Mouse (Mus musculus): ENCODE measurements around the gene Krt33b. TPM values are rescaled to one million over a fixed set of nuclear protein-coding genes. Genes with fewer than 3 reads are reported as not detected.

Gene Krt33b
- not detected in 2 replicates for polyA plus RNA-seq (2015; fragmentation: Nextera tagmentation; extraction: Ambion mirVana)

DNA sequence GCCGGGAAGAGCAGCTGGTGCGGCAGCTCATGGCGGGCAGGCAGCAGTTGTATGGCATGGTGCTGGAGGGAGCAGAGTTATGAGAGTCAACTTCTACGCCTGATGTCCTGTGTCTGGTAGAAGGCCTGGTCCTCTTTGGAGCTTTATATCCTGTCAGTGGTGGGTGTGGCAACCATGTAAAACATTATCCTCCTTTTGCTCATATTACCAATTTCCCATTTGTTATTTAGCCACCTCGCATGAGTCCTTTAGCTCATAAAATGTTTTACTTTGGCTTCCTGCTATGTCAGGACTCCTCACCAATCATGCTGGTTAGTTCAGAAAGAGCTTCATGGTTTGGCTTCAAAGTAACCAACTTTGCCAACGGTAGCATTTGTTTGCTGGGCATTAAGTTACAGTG lies at the start of gene Krt33b:
Gene Krt33b, minus strand, starts transcription at position 101 of the 400 bp plus-strand sequence.
- no peak within 1 kb of the TSS for H3K9ac ChIP-seq (ENCODE audit: low read length)
- no peak within 1 kb of the TSS for H3K27ac ChIP-seq (ENCODE audit: low read length)
- no peak within 1 kb of the TSS for H3K4me3 ChIP-seq (ENCODE audit: low read length)
- no peaks in the 10 kb centered on the region for H3K9me3 ChIP-seq (replicated peaks; ENCODE audit: control insufficient read depth, low read length)
- H3K4me1 ChIP-seq (ENCODE audit: control insufficient read depth, insufficient read depth, low read length), result no peaks in the 10 kb centered on the region
- no peaks in the 10 kb centered on the region for H3K27me3 ChIP-seq (ENCODE audit: control insufficient read depth, insufficient read depth, low read length)
- WGBS, result 82% methylated on average over 6 of the region's 6 CpGs
- no peak for ATAC-seq (replicated peaks; ENCODE audit: extremely low read depth, insufficient read depth, low FRiP score)
- no peaks in the 10 kb centered on the region for H3K36me3 ChIP-seq (ENCODE audit: control insufficient read depth, insufficient read depth)
- H3K4me2 ChIP-seq (ENCODE audit: low read depth, low read length), result no peak within 1 kb of the TSS

DNA sequence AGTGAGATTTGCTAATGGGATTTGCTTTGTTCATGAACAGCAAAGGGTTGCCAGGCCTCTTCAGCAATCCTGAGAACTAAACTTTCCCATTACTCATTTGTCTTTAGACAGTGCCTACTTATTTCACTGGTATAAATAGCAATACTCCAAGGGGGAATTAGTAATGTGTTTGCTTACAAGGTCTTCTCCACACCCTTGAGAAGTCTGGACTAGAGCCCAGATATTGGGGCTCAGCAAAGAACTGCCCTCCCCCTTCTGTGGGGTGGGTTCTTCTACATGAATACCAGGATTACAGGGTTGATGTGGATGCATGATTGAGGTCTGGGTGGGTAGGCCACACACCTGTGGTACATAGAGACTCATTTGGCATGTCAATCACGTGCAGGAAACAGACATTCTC lies 44.2 kb upstream of the Krt33b start:
- no peak for ATAC-seq (replicated peaks; ENCODE audit: extremely low read depth, insufficient read depth, low FRiP score)
- no peak overlapping the region for H3K27ac ChIP-seq (ENCODE audit: low read length)
- no peak overlapping the region for H3K4me3 ChIP-seq (ENCODE audit: low read length)
- no peaks in the 10 kb centered on the region; the same call in 1 of the 2 replicates for H3K4me1 ChIP-seq (ENCODE audit: control insufficient read depth, insufficient read depth, low read length)
- H3K9ac ChIP-seq (ENCODE audit: low read length), result no peak overlapping the region
- H3K27me3 ChIP-seq (ENCODE audit: control insufficient read depth, insufficient read depth, low read length), result no peaks in the 10 kb centered on the region
- H3K9me3 ChIP-seq (replicated peaks; ENCODE audit: control insufficient read depth, low read length), result no peaks in the 10 kb centered on the region
- H3K36me3 ChIP-seq (ENCODE audit: control insufficient read depth, insufficient read depth), result no peaks in the 10 kb centered on the region
- 67% methylated on average over 1 of the region's 1 CpGs for WGBS
- H3K4me2 ChIP-seq (ENCODE audit: low read depth, low read length), result no peak overlapping the region

DNA sequence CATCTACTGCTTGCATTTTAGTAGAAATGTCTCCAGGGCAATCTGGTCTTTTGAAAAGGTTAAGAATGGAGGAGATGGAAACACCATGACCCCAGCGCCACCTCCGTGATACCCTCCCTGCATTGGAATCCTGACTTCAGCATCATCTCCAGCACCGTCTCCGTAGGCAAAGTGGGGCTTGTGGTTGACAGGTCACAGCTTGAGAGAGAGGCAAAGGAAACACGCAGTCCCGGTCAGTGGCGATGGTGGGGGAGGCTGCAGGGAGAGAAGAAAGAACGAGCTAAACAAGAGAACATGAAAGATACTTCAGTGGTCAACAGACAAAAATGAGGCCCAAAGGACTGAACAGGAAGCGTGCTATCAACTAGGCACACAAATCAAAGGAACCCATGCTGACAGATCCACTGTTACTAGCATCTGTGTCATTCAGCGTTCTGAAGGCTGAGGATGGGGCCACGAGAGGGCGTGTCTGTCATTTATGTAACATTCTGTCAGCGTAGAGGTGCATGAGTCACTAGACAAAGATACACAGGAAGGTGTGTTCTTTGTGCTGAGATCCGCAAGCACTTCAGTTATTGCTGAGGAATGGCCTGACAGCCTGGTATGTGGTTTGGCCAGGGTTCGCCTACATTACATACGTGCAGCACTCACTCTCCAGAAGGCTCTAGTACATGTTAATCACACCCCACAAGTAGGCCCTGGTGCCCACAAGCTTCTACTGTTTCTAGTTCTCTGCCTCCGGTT lies 37.8 kb upstream of the Krt33b start:
- ATAC-seq (replicated peaks; ENCODE audit: extremely low read depth, insufficient read depth, low FRiP score), result peak; percentile 41; the same call in 1 of the 2 replicates
- Histone ChIP-seq H3K27ac (ENCODE audit: low read length) (no peak overlapping the region), H3K9me3 (replicated peaks; ENCODE audit: control insufficient read depth, low read length) (no peaks in the 10 kb centered on the region), H3K4me3 (ENCODE audit: low read length) (no peak overlapping the region), H3K4me1 (ENCODE audit: control insufficient read depth, insufficient read depth, low read length) (peaks cover 12% of the 10 kb centered on the region), H3K27me3 (ENCODE audit: control insufficient read depth, insufficient read depth, low read length) (no peaks in the 10 kb centered on the region), H3K36me3 (ENCODE audit: control insufficient read depth, insufficient read depth) (no peaks in the 10 kb centered on the region), H3K4me2 (ENCODE audit: low read depth, low read length) (no peak overlapping the region), H3K9ac (ENCODE audit: low read length) (no peak overlapping the region)
- 61% methylated on average over 17 of the region's 17 CpGs for WGBS

GRCm38 (mm10) chr11:100066236-100067010 lies 36.8 kb upstream of the Krt33b start:
- Histone ChIP-seq H3K4me3 (ENCODE audit: low read length) (no peak overlapping the region), H3K4me1 (ENCODE audit: control insufficient read depth, insufficient read depth, low read length) (peaks cover 12% of the 10 kb centered on the region), H3K9me3 (replicated peaks; ENCODE audit: control insufficient read depth, low read length) (no peaks in the 10 kb centered on the region), H3K9ac (ENCODE audit: low read length) (no peak overlapping the region), H3K36me3 (ENCODE audit: control insufficient read depth, insufficient read depth) (no peaks in the 10 kb centered on the region), H3K27me3 (ENCODE audit: control insufficient read depth, insufficient read depth, low read length) (no peaks in the 10 kb centered on the region), H3K4me2 (ENCODE audit: low read depth, low read length) (no peak overlapping the region), H3K27ac (ENCODE audit: low read length) (no peak overlapping the region; the same call in 1 of the 2 replicates)
- ATAC-seq (replicated peaks; ENCODE audit: extremely low read depth, insufficient read depth, low FRiP score), result 0 out of 2 replicates have a peak, but pooled peaks have one; percentile 37
- 36% methylated on average over 12 of the region's 12 CpGs for WGBS

GRCm38 (mm10) chr11:100058875-100059274 lies 29.2 kb upstream of the Krt33b start:
- 70% methylated on average over 8 of the region's 8 CpGs for WGBS
- H3K4me1 ChIP-seq (ENCODE audit: control insufficient read depth, insufficient read depth, low read length), result no peaks in the 10 kb centered on the region

DNA sequence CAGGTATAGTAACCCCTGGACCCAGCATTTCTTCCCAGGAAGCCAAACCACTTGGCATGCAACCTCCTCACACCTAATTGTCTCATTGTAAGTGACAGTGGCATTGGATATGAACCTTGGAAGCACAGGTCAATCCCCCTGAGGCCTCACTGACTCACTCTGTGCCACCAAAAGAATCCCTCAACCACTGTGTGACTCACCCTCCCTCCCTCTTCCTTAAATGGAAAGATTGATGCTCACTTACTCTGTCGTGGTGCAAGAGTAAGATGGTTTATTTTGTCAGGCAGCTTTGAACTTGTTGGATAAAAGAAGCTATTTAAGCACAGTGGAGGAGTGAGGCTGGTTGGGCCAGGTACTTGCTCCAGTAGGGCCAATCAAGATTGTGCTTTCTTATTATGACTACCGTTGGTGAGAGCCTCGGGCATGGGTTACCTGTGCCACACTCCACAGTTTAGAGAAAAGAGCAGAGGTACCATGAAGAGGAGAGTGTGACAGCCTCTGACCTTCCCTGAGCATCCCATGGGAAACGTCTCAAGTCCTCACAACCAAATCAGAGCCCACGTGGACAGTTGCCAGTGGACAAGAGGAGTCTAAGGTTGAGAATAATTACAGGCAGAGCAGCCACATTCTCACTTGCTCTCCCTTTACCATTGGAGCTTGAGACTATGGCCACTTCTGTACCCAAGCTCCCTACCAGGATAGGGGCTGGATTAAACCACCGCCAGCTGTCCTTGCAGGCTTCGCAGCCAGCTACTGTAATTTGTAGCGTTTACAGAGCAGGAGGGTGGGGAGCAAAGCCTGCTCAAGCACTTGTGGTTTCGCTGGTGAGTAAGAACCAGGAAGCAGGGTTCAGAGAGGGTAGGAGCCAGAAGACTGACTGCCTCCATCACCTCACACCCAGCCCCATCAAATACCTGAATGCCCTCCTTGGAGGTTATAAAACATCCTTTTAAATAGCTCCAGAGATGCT lies 26.3 kb upstream of the Krt33b start:
- no peak for ATAC-seq (replicated peaks; ENCODE audit: extremely low read depth, insufficient read depth, low FRiP score)

More at GRCm38 (mm10) chr11:100058875-100059274, 29.2 kb upstream of the Krt33b start:
- Histone ChIP-seq H3K27me3 (ENCODE audit: control insufficient read depth, insufficient read depth, low read length) (no peaks in the 10 kb centered on the region), H3K9ac (ENCODE audit: low read length) (no peak overlapping the region), H3K4me2 (ENCODE audit: low read depth, low read length) (no peak overlapping the region), H3K27ac (ENCODE audit: low read length) (no peak overlapping the region), H3K36me3 (ENCODE audit: control insufficient read depth, insufficient read depth) (no peaks in the 10 kb centered on the region), H3K4me3 (ENCODE audit: low read length) (no peak overlapping the region), H3K9me3 (replicated peaks; ENCODE audit: control insufficient read depth, low read length) (peaks cover 2% of the 10 kb centered on the region; the same call in 1 of the 2 replicates)
- ATAC-seq (replicated peaks; ENCODE audit: extremely low read depth, insufficient read depth, low FRiP score), result no peak

DNA sequence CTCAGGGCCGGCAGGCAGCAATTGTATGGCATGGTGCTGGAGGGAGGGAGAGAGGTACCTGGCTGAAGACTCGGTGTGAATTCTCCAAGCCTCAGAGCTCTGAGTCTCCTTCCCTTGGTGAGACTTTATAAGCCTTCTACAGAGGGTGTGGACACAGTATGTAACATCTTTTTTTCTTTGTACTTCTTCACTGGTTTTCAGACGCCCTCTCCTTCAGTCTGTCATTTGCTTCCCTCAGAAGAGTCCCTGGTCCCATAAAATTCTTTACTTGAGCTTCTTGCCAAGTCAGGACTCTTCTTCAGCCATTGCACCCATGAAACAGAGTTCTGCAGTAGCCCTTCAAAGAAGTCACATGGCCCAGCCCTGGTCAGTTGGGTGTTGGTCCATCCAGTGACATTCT lies 20.8 kb upstream of the Krt33b start, which contains the start of gene Krt31:
Gene Krt31, minus strand, starts transcription at position 101 of the 400 bp plus-strand sequence.
- Histone ChIP-seq H3K4me3 (ENCODE audit: low read length) (no peak within 1 kb of the TSS), H3K9ac (ENCODE audit: low read length) (no peak within 1 kb of the TSS), H3K9me3 (replicated peaks; ENCODE audit: control insufficient read depth, low read length) (no peaks in the 10 kb centered on the region), H3K36me3 (ENCODE audit: control insufficient read depth, insufficient read depth) (no peaks in the 10 kb centered on the region), H3K27ac (ENCODE audit: low read length) (no peak within 1 kb of the TSS), H3K4me2 (ENCODE audit: low read depth, low read length) (no peak within 1 kb of the TSS), H3K27me3 (ENCODE audit: control insufficient read depth, insufficient read depth, low read length) (no peaks in the 10 kb centered on the region), H3K4me1 (ENCODE audit: control insufficient read depth, insufficient read depth, low read length) (peaks cover 3% of the 10 kb centered on the region; the same call in 1 of the 2 replicates)
- no peak for ATAC-seq (replicated peaks; ENCODE audit: extremely low read depth, insufficient read depth, low FRiP score)
- WGBS, result 74% methylated on average over 3 of the region's 3 CpGs

More for the DNA sequence above, 26.3 kb upstream of the Krt33b start:
- WGBS, result 62% methylated on average over 9 of the region's 9 CpGs
- H3K27me3 ChIP-seq (ENCODE audit: control insufficient read depth, insufficient read depth, low read length), result no peaks in the 10 kb centered on the region
- H3K4me3 ChIP-seq (ENCODE audit: low read length), result no peak overlapping the region
- H3K4me1 ChIP-seq (ENCODE audit: control insufficient read depth, insufficient read depth, low read length), result no peaks in the 10 kb centered on the region
- H3K4me2 ChIP-seq (ENCODE audit: low read depth, low read length), result no peak overlapping the region
- H3K9ac ChIP-seq (ENCODE audit: low read length), result no peak overlapping the region
- no peak overlapping the region for H3K27ac ChIP-seq (ENCODE audit: low read length)
- peaks cover 2% of the 10 kb centered on the region; the same call in 1 of the 2 replicates for H3K9me3 ChIP-seq (replicated peaks; ENCODE audit: control insufficient read depth, low read length)
- H3K36me3 ChIP-seq (ENCODE audit: control insufficient read depth, insufficient read depth), result no peaks in the 10 kb centered on the region

DNA sequence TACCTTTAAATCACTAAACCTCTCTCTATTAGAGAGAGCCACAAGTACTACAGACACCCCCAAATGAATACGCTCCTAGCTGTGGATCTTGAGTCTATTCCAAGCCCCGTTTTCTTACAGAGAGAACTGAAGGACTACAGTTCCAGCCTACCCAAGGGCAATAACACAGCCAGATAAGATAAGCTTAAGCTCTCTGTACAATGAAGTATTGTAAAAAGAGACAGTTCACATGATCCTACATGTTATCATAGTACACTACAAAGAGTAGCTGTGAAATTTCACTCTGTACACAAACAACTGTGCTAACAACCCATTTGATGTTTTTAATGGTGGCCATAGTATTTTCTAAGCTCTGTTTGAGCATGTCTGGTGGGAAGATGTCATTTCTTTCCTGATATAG lies 17.5 kb upstream of the Krt33b start:
- Histone ChIP-seq H3K4me2 (ENCODE audit: low read depth, low read length) (no peak overlapping the region), H3K9ac (ENCODE audit: low read length) (no peak overlapping the region), H3K27ac (ENCODE audit: low read length) (no peak overlapping the region), H3K4me3 (ENCODE audit: low read length) (no peak overlapping the region), H3K36me3 (ENCODE audit: control insufficient read depth, insufficient read depth) (no peaks in the 10 kb centered on the region), H3K4me1 (ENCODE audit: control insufficient read depth, insufficient read depth, low read length) (peaks cover 3% of the 10 kb centered on the region; the same call in 1 of the 2 replicates), H3K27me3 (ENCODE audit: control insufficient read depth, insufficient read depth, low read length) (no peaks in the 10 kb centered on the region), H3K9me3 (replicated peaks; ENCODE audit: control insufficient read depth, low read length) (no peaks in the 10 kb centered on the region)
- 43% methylated on average over 2 of the region's 2 CpGs for WGBS
- ATAC-seq (replicated peaks; ENCODE audit: extremely low read depth, insufficient read depth, low FRiP score), result no peak
